Mouse (Mus musculus): ENCODE measurements around the gene Tnfsf11.

GRCm38 (mm10) chr14:78347715-78348114, 39.9 kb upstream of the Tnfsf11 start:
- TF ChIP-seq CTCF (conservative IDR thresholded peaks at IDR 0.05; ENCODE audit: low read length) = no peak
- no peak for TF ChIP-seq POU5F1 (IDR thresholded peaks at IDR 0.05; ENCODE audit: borderline replicate concordance, low read length)
- TF ChIP-seq NANOG (IDR thresholded peaks at IDR 0.05; ENCODE audit: borderline replicate concordance, low read length) = no peak
